Mouse (Mus musculus): ENCODE results near the gene Elfn2. TPM values are rescaled to one million over a fixed set of nuclear protein-coding genes. Genes with fewer than 3 reads are reported as not detected.

The Elfn2 gene
- polyA plus RNA-seq, 1 experiment from 2014 or later, result 6.8 TPM

DNA sequence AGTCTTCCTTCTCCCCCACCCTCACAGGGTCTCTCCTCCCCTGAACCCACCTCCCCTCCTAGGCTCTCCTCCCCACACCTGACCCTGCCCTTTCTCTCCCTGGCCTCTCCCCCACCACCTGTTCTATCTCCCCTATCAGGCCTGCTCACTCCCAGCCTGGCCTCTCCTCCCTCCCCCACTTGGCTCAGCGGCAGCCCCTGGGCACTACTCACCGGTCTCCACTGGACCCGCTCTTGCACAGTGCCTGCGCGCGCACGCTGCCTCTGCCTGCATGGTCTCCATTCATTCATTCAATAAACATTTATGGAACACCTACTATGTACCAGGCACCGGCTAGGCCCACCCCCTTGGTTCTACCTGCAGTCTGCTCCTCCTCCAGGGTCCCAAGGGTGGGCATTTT lies 37.3 kb downstream of the Elfn2 start:
- no peaks in the 10 kb centered on the region for H3K27me3 ChIP-seq (ENCODE audit: control insufficient read depth, insufficient read depth, low read length)
- 81% methylated on average over 8 of the region's 8 CpGs for WGBS
- ATAC-seq (ENCODE audit: low read depth), result no peak
- no peak overlapping the region for H3K27ac ChIP-seq (ENCODE audit: low read depth, low read length)
- no peaks in the 10 kb centered on the region for H3K36me3 ChIP-seq (ENCODE audit: control insufficient read depth, insufficient read depth, low read length)
- peaks cover 25% of the 10 kb centered on the region for H3K4me1 ChIP-seq (ENCODE audit: control insufficient read depth, insufficient read depth, low read length)
- H3K9ac ChIP-seq (replicated peaks; ENCODE audit: low read depth, low read length), result no peak overlapping the region
- no peak overlapping the region for H3K4me2 ChIP-seq (ENCODE audit: low read depth, low read length)
- no peak overlapping the region for H3K4me3 ChIP-seq (ENCODE audit: low read depth, low read length)
- no peaks in the 10 kb centered on the region for H3K9me3 ChIP-seq (ENCODE audit: control insufficient read depth, low read length)

GRCm38 (mm10) chr15:78680291-78680690 lies 38.3 kb downstream of the Elfn2 start:
- Histone ChIP-seq H3K36me3 (ENCODE audit: control insufficient read depth, insufficient read depth, low read length) (no peaks in the 10 kb centered on the region), H3K27me3 (ENCODE audit: control insufficient read depth, insufficient read depth, low read length) (no peaks in the 10 kb centered on the region), H3K4me3 (ENCODE audit: low read depth, low read length) (no peak overlapping the region), H3K9ac (replicated peaks; ENCODE audit: low read depth, low read length) (no peak overlapping the region), H3K27ac (ENCODE audit: low read depth, low read length) (no peak overlapping the region), H3K9me3 (ENCODE audit: control insufficient read depth, low read length) (no peaks in the 10 kb centered on the region), H3K4me2 (ENCODE audit: low read depth, low read length) (no peak overlapping the region), H3K4me1 (ENCODE audit: control insufficient read depth, insufficient read depth, low read length) (peaks cover 25% of the 10 kb centered on the region)
- no peak for ATAC-seq (ENCODE audit: low read depth)
- 49% methylated on average over 22 of the region's 22 CpGs for WGBS

GRCm38 (mm10) chr15:78677708-78678107 lies 40.9 kb downstream of the Elfn2 start:
- Histone ChIP-seq H3K27me3 (ENCODE audit: control insufficient read depth, insufficient read depth, low read length) (peaks cover 8% of the 10 kb centered on the region), H3K4me1 (ENCODE audit: control insufficient read depth, insufficient read depth, low read length) (peaks cover 12% of the 10 kb centered on the region; the same call in 1 of the 2 replicates), H3K27ac (ENCODE audit: low read depth, low read length) (no peak overlapping the region), H3K9ac (replicated peaks; ENCODE audit: low read depth, low read length) (no peak overlapping the region), H3K36me3 (ENCODE audit: control insufficient read depth, insufficient read depth, low read length) (no peaks in the 10 kb centered on the region), H3K4me3 (ENCODE audit: low read depth, low read length) (no peak overlapping the region), H3K4me2 (ENCODE audit: low read depth, low read length) (no peak overlapping the region), H3K9me3 (ENCODE audit: control insufficient read depth, low read length) (no peaks in the 10 kb centered on the region)
- 54% methylated on average over 5 of the region's 5 CpGs for WGBS
- ATAC-seq (ENCODE audit: low read depth), result no peak

DNA sequence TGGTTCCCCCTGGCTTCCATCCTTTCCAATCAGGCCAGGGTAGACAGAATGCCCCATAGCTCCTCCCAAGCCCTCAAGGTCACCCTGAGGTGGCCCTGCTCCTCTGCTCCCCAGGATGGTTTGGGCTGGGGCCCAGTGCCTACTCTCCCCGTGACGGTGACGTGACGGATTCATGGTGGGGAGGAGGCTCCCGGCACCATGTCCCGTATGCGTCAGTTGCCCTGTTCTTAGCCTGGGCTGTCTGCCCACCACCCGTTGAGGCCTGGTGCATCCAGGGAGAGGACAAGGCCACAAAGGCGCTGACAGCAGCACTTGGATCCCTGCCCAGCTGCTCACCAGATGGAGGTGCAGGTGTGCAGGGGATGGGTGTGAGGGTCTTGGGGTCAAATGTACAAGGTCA lies 41.6 kb downstream of the Elfn2 start:
- no peak for ATAC-seq (ENCODE audit: low read depth)
- no peaks in the 10 kb centered on the region for H3K9me3 ChIP-seq (ENCODE audit: control insufficient read depth, low read length)
- H3K36me3 ChIP-seq (ENCODE audit: control insufficient read depth, insufficient read depth, low read length), result no peaks in the 10 kb centered on the region
- no peak overlapping the region for H3K9ac ChIP-seq (replicated peaks; ENCODE audit: low read depth, low read length)
- 63% methylated on average over 9 of the region's 9 CpGs for WGBS
- H3K4me3 ChIP-seq (ENCODE audit: low read depth, low read length), result no peak overlapping the region
- no peak overlapping the region for H3K27ac ChIP-seq (ENCODE audit: low read depth, low read length)
- H3K4me1 ChIP-seq (ENCODE audit: control insufficient read depth, insufficient read depth, low read length), result peaks cover 12% of the 10 kb centered on the region; the same call in 1 of the 2 replicates
- peaks cover 10% of the 10 kb centered on the region for H3K27me3 ChIP-seq (ENCODE audit: control insufficient read depth, insufficient read depth, low read length)
- H3K4me2 ChIP-seq (ENCODE audit: low read depth, low read length), result no peak overlapping the region

DNA sequence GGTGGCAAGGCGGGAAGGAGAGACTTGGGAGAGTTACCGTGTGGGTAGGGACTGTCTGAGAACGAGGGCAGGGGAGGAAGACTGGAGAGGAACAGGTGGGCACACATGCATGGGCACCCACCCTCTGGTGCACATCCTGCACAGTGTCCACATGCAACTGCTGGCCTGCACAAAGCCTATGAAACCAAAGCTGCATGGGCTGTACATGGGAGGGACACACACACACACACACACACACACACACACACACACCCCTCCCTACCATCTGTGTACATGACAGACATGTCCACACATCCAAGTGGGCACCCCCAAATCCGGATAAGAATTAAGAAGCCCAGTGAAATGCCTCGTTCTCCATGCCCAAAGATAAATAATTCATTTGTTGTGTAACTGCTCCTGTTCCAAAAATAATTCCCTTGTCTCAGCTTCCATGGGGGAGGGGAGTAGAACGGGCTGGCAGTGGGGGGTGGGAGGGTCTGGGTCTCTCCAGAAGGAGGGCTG lies 43.6 kb downstream of the Elfn2 start:
- Histone ChIP-seq H3K4me3 (ENCODE audit: low read depth, low read length) (no peak overlapping the region), H3K36me3 (ENCODE audit: control insufficient read depth, insufficient read depth, low read length) (no peaks in the 10 kb centered on the region), H3K9ac (replicated peaks; ENCODE audit: low read depth, low read length) (no peak overlapping the region), H3K4me1 (ENCODE audit: control insufficient read depth, insufficient read depth, low read length) (0 out of 2 replicates have a peak, but pooled peaks cover 6% of the 10 kb centered on the region), H3K4me2 (ENCODE audit: low read depth, low read length) (no peak overlapping the region), H3K9me3 (ENCODE audit: control insufficient read depth, low read length) (no peaks in the 10 kb centered on the region), H3K27ac (ENCODE audit: low read depth, low read length) (no peak overlapping the region), H3K27me3 (ENCODE audit: control insufficient read depth, insufficient read depth, low read length) (peaks cover 10% of the 10 kb centered on the region)
- no peak for ATAC-seq (ENCODE audit: low read depth)
- 53% methylated on average over 6 of the region's 6 CpGs for WGBS

DNA sequence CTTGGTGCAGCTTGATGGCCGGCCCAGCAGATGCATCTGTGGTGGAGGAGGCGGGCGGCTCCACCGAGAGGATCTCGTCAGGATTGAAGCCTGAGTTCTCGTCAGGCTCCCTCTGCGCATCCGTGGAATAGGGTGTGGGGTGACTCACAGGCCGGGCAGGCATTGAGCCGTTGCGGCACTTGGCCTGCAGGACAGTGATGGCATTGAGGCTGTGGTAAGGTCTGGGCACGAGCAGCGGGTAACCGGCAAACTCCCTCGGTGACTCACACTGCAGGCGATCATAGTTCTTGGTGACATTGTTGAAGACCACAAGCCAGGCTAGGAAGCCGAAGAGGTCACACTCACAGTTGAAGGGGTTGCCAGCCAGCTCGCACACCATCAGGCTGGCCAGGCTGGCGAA lies 45.1 kb downstream of the Elfn2 start:
- H3K4me2 ChIP-seq (ENCODE audit: low read depth, low read length), result no peak overlapping the region
- WGBS, result 83% methylated on average over 19 of the region's 19 CpGs
- peaks cover 10% of the 10 kb centered on the region for H3K27me3 ChIP-seq (ENCODE audit: control insufficient read depth, insufficient read depth, low read length)
- no peak overlapping the region for H3K27ac ChIP-seq (ENCODE audit: low read depth, low read length)
- 0 out of 2 replicates have a peak, but pooled peaks cover 4% of the 10 kb centered on the region for H3K4me1 ChIP-seq (ENCODE audit: control insufficient read depth, insufficient read depth, low read length)
- no peak overlapping the region for H3K4me3 ChIP-seq (ENCODE audit: low read depth, low read length)
- H3K9ac ChIP-seq (replicated peaks; ENCODE audit: low read depth, low read length), result no peak overlapping the region
- no peaks in the 10 kb centered on the region for H3K36me3 ChIP-seq (ENCODE audit: control insufficient read depth, insufficient read depth, low read length)
- H3K9me3 ChIP-seq (ENCODE audit: control insufficient read depth, low read length), result no peaks in the 10 kb centered on the region
- no peak for ATAC-seq (ENCODE audit: low read depth)

DNA sequence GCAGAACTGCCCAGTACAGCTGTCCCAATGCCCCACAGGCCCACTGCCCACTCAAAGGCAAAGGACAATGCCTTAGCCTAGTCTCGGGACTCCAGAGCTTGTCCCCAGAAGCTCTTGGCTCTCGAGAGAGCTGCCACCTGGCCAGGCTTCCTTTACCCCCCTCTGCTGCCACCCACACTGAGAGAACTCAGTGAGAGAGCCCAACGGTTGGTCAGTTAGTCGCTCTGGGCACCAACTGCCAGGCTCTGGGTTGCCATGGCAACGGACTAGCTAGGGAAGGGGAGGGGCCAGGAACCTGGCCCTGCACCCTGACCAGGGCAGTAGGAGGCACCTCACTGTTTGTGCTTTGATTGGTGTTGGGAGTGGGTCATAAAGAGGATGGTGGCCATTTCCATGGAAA lies 48.2 kb downstream of the Elfn2 start:
- Histone ChIP-seq H3K27me3 (ENCODE audit: control insufficient read depth, insufficient read depth, low read length) (peaks cover 10% of the 10 kb centered on the region), H3K4me3 (ENCODE audit: low read depth, low read length) (no peak overlapping the region), H3K36me3 (ENCODE audit: control insufficient read depth, insufficient read depth, low read length) (no peaks in the 10 kb centered on the region), H3K4me2 (ENCODE audit: low read depth, low read length) (no peak overlapping the region), H3K27ac (ENCODE audit: low read depth, low read length) (no peak overlapping the region), H3K4me1 (ENCODE audit: control insufficient read depth, insufficient read depth, low read length) (0 out of 2 replicates have a peak, but pooled peaks cover 4% of the 10 kb centered on the region), H3K9me3 (ENCODE audit: control insufficient read depth, low read length) (no peaks in the 10 kb centered on the region), H3K9ac (replicated peaks; ENCODE audit: low read depth, low read length) (no peak overlapping the region)
- ATAC-seq (ENCODE audit: low read depth), result 0 out of 2 replicates have a peak, but pooled peaks have one; percentile 12
- WGBS, result 28% methylated on average over 5 of the region's 5 CpGs

- H3K27me3 ChIP-seq (ENCODE audit: control insufficient read depth, insufficient read depth, low read length), result peaks cover 10% of the 10 kb centered on the region
- H3K36me3 ChIP-seq (ENCODE audit: control insufficient read depth, insufficient read depth, low read length), result no peaks in the 10 kb centered on the region
- no peak for ATAC-seq (ENCODE audit: low read depth)
- H3K4me3 ChIP-seq (ENCODE audit: low read depth, low read length), result no peak overlapping the region
- H3K9ac ChIP-seq (replicated peaks; ENCODE audit: low read depth, low read length), result no peak overlapping the region
- H3K9me3 ChIP-seq (ENCODE audit: control insufficient read depth, low read length), result no peaks in the 10 kb centered on the region
- 68% methylated on average over 10 of the region's 10 CpGs for WGBS
- 0 out of 2 replicates have a peak, but pooled peaks cover 4% of the 10 kb centered on the region for H3K4me1 ChIP-seq (ENCODE audit: control insufficient read depth, insufficient read depth, low read length)
- H3K27ac ChIP-seq (ENCODE audit: low read depth, low read length), result no peak overlapping the region
- no peak overlapping the region for H3K4me2 ChIP-seq (ENCODE audit: low read depth, low read length)
These were observed 49.2 kb downstream of the Elfn2 start for GRCm38 (mm10) chr15:78669221-78669871.

DNA sequence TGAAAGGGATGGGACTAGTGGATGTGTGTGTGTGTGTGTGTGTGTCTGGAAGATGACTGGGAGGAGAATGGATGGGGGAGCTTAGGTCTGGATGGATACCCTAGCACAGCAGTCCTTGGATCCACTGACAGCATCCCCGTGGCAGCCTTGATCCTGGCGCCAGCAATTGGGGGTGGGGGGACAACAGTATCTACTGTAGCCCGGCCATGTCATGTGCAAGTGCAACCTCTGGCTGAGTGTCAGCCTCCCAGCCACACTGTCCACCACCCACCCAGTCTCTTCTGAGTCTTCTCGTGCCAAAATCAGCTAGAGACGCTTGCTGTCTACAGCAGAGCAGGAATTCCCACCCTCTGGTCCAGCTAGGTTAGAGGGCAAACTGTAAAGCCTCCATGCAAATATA lies 54.3 kb downstream of the Elfn2 start:
- Histone ChIP-seq H3K27ac (ENCODE audit: low read depth, low read length) (no peak overlapping the region), H3K4me3 (ENCODE audit: low read depth, low read length) (no peak overlapping the region), H3K36me3 (ENCODE audit: control insufficient read depth, insufficient read depth, low read length) (no peaks in the 10 kb centered on the region), H3K27me3 (ENCODE audit: control insufficient read depth, insufficient read depth, low read length) (no peaks in the 10 kb centered on the region), H3K4me1 (ENCODE audit: control insufficient read depth, insufficient read depth, low read length) (no peaks in the 10 kb centered on the region), H3K9ac (replicated peaks; ENCODE audit: low read depth, low read length) (no peak overlapping the region), H3K9me3 (ENCODE audit: control insufficient read depth, low read length) (no peaks in the 10 kb centered on the region), H3K4me2 (ENCODE audit: low read depth, low read length) (no peak overlapping the region)
- no peak for ATAC-seq (ENCODE audit: low read depth)
- WGBS, result 68% methylated on average over 5 of the region's 5 CpGs

Measured in neural tube, embryonic 14.5 days (tissue).